Mouse (Mus musculus) embryonic facial prominence, embryonic 11.5 days (tissue): ENCODE measurements at regions not wholly inside any gene's neighbourhood (a gene's known extent, or its start where the extent isn't known, plus 50 kb on each side); places are given as distances from the start of the nearest gene placed in this dataset.

Source experiments
- ATAC-seq: fragments of 200-750 bp; cut with Nextera tagmentation; replicated peaks from 2 replicates; pipeline ENCODE4 v1.8.0; 2017; ENCODE audit warnings: low read depth; ENCODE audit not compliant: insufficient number of reproducible peaks, low FRiP score, low TSS enrichment
- DNase-seq: peaks from one replicate; pipeline ENCODE4 v3.0.0-alpha.2; 2015; ENCODE audit warnings: low spot score
- H3K27ac ChIP-seq: fragments of 300-500 bp; sonication (generic); replicated peaks from 2 replicates; pipeline ENCODE4 v1.5.1; 2014; ENCODE audit warnings: mild to moderate bottlenecking, low read depth, low read length, control low read depth
- H3K27me3 ChIP-seq: fragments of 300-500 bp; sonication (generic); 2 replicates; pipeline ENCODE4 v1.6.1; 2014; ENCODE audit warnings: mild to moderate bottlenecking, low read length, moderate library complexity, mixed read lengths; ENCODE audit not compliant: control insufficient read depth, insufficient read depth
- H3K36me3 ChIP-seq: fragments of 300-500 bp; sonication (generic); replicated peaks from 2 replicates; pipeline ENCODE4 v1.6.1; 2014; ENCODE audit warnings: low read depth, mild to moderate bottlenecking, low read length, moderate library complexity, mixed read lengths; ENCODE audit not compliant: control insufficient read depth, insufficient read depth
- H3K4me1 ChIP-seq: fragments of 300-500 bp; sonication (generic); 2 replicates; pipeline ENCODE4 v1.6.1; 2014; ENCODE audit warnings: low read length, mixed read lengths; ENCODE audit not compliant: control insufficient read depth, insufficient read depth
- H3K4me2 ChIP-seq: fragments of 300-500 bp; sonication (generic); 2 replicates; pipeline ENCODE4 v1.6.1; 2014; ENCODE audit warnings: low read depth, mild to moderate bottlenecking, control low read depth, low read length, moderate library complexity
- H3K4me3 ChIP-seq: fragments of 300-500 bp; sonication (generic); 2 replicates; pipeline ENCODE4 v1.5.1; 2014; ENCODE audit warnings: low read depth, low read length, control low read depth
- H3K9ac ChIP-seq: fragments of 300-500 bp; sonication (generic); replicated peaks from 2 replicates; pipeline ENCODE4 v1.6.1; 2014; ENCODE audit warnings: mild to moderate bottlenecking, control low read depth, low read length
- H3K9me3 ChIP-seq: fragments of 300-500 bp; sonication (generic); replicated peaks from 2 replicates; pipeline ENCODE4 v1.6.1; 2016; ENCODE audit warnings: mild to moderate bottlenecking, low read length, inconsistent platforms, mixed read lengths; ENCODE audit not compliant: control insufficient read depth
- WGBS: fragments of 180-500 bp; shearing (Covaris S2); extraction: QIAGEN DNeasy Blood & Tissue Kit; methylation state at CpG from one replicate; pipeline ENCODE4 v1.1.7; 2014; 5-methylcytosine and 5-hydroxymethylcytosine counted together

DNA sequence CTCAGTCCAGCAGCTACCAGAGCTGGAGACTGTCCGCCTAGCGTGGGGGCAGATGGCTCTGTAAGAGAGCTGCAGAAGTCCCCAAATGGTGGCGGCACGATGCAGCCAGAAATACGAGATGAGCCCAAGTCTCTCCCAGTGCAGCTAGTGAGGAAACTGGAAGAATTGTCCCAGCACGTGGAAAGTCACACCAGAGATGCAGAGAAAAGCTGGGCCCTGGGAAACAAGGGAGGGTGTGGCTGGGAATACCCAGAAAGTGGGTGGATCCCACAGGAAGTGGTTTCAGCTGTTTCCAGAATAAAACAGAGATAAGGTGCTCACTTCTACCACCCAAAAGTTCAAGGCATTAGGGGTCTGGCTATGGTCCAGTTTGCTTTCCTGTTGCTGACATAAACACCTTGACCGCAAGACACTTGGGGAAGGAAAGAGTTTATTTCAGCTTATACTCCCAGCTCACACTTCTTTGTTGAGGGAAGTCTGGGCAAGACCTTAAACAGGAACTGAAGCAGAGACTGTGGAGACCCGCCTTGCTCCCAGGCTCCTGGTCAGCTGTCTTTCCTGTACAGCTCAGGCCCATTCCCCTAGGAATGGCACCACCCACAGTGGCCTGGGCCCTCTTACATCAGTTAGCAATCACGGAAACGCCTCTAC lies 184.5 kb upstream of the Jmjd1c start:
- Histone ChIP-seq H3K36me3 (no peaks in the 10 kb centered on the region), H3K27me3 (no peaks in the 10 kb centered on the region), H3K9ac (no peak overlapping the region), H3K9me3 (no peaks in the 10 kb centered on the region), H3K27ac (no peak overlapping the region), H3K4me3 (no peak overlapping the region), H3K4me1 (no peaks in the 10 kb centered on the region), H3K4me2 (no peak overlapping the region)
- WGBS: 63% methylated on average over 10 of the region's 10 CpGs
- DNase-seq: no peak
- ATAC-seq: no peak

DNA sequence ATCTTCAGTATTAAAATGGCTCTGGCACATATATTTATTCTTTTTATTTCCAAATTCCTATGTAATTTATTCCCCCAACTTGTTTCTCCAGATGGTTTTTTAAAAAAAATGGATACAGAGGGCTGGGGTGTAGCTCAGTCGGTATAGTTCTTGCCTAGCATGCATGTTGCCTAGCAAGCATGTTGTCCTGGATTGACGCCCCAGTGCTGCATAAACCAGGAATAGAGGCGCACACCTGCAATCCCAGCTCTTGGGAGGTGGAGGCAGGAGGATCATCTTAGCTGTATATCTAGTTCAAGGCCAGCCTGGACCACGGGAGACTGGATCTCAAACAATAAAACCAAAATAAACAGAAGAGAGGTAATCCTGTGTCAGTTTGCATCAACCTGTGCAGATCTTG lies 183.5 kb upstream of the Jmjd1c start:
- ATAC-seq (no peak), DNase-seq (no peak)
- H3K36me3 ChIP-seq: no peaks in the 10 kb centered on the region
- H3K4me1 ChIP-seq: no peaks in the 10 kb centered on the region
- H3K4me2 ChIP-seq: no peak overlapping the region
- no peaks in the 10 kb centered on the region for H3K9me3 ChIP-seq
- WGBS: 86% methylated on average over 4 of the region's 4 CpGs
- H3K27me3 ChIP-seq: no peaks in the 10 kb centered on the region
- H3K4me3 ChIP-seq: no peak overlapping the region
- no peak overlapping the region for H3K27ac ChIP-seq
- no peak overlapping the region for H3K9ac ChIP-seq

DNA sequence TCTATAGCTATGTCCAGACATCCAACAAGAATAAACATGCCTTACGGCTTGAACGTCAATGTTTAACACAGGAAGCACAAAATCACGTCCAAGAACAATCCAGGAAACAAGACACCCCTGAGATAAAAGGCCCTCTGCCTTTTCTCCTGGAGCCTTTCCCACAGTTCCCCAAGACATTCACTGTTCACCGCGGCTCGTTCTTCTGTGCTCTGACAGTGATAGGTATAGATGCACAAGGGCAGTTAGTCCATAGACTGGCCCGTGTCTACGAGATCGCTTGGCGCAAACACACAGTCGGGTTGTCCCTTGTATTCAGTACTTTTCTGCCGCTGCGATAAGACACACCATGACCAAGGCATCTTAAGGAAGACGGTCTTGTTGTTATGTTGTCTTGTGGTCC lies 182.7 kb upstream of the Jmjd1c start:
- Histone ChIP-seq H3K9ac (no peak overlapping the region), H3K9me3 (no peaks in the 10 kb centered on the region), H3K4me1 (no peaks in the 10 kb centered on the region), H3K27ac (no peak overlapping the region), H3K4me2 (no peak overlapping the region), H3K36me3 (no peaks in the 10 kb centered on the region), H3K4me3 (no peak overlapping the region), H3K27me3 (no peaks in the 10 kb centered on the region)
- no peak for ATAC-seq
- 67% methylated on average over 14 of the region's 14 CpGs for WGBS
- no peak for DNase-seq

DNA sequence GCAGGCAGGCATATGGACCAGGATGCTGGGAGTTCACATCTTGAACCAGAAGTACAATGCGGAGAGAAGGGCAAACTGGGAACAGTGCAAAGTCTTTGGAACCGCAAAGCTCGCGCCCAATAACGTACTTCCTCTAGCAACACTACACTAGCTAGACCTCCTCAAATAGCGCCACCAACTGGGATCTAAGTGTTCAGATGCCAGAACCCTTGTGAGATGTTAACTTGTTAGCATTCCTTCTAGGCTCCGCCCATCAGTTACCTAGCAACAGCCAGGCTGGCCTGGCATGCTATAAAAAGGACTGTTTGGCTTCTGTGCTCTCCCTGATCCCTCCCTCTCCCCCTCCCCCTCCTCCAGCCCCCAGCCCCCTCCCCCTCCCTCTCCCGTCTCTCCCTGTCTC lies 182.3 kb upstream of the Jmjd1c start:
- peak; percentile 80 for DNase-seq
- ATAC-seq: 0 out of 2 replicates have a peak, but pooled peaks have one; percentile 4
- Histone ChIP-seq H3K4me3 (no peak overlapping the region), H3K4me1 (no peaks in the 10 kb centered on the region), H3K9me3 (no peaks in the 10 kb centered on the region), H3K4me2 (no peak overlapping the region), H3K36me3 (no peaks in the 10 kb centered on the region), H3K27me3 (no peaks in the 10 kb centered on the region), H3K9ac (no peak overlapping the region), H3K27ac (no peak overlapping the region)
- WGBS: 41% methylated on average over 7 of the region's 8 CpGs

DNA sequence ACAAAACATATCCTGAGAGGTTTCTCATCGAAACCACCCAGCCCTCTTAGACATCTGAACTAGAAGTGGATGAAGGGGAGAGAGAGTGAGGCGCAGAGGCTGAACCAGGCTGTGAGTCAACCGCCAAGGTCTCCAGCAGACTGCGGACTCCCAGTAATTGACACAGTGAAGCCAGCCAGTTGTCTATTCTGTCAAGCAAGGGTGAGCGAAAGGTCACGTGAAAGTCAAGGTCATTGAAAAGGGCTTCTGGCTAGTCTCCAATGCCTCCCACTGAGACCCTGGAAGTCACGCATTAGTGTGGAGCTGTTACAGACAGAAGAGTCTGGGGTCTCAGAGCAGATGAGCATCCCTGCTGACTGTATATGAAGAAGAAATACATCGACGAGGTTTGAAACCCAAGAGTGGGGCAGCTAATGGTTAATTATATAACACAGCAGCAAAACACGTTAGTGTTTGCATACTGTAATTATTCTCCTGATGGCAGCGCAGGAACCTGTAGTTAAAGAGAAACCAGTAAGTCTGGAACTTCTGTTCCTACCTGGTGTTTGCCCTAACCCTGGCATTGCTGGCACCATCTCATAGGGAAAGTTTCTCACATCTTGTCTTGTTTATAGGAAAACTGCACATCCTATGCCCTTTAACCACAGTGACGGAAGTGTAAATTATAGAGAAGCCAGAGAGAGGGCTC lies 181.5 kb upstream of the Jmjd1c start:
- WGBS: 49% methylated on average over 12 of the region's 12 CpGs

DNA sequence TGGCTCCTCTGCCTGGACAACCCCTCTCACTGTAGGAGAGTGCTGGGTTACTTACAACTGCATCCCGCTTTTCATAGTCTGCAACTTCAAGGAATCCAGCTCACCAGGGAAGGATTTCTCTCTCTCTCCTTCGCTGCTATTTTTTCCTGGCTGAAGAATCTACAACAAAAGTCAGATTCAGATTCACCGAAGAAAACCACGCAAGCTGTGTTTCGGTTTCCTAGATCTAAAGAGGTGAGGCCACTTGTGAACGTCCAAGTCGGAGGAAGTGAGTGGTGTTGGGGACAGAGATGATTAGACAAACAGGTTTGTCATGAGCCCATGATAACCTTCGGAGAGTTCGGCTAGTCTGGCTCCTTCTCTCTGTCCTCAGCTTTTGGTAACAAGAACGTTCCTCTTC lies 180.1 kb upstream of the Jmjd1c start:
- no peak for DNase-seq
- H3K9ac ChIP-seq: no peak overlapping the region
- no peak overlapping the region for H3K4me3 ChIP-seq
- H3K27me3 ChIP-seq: no peaks in the 10 kb centered on the region
- no peaks in the 10 kb centered on the region for H3K36me3 ChIP-seq
- H3K27ac ChIP-seq: no peak overlapping the region
- 82% methylated on average over 10 of the region's 10 CpGs for WGBS
- ATAC-seq: no peak
- H3K4me1 ChIP-seq: peaks cover under 1% of the 10 kb centered on the region; the same call in 1 of the 2 replicates
- no peaks in the 10 kb centered on the region for H3K9me3 ChIP-seq
- H3K4me2 ChIP-seq: no peak overlapping the region

More for the DNA sequence above, 181.5 kb upstream of the Jmjd1c start:
- ATAC-seq: no peak; the same call in 1 of the 2 replicates
- no peaks in the 10 kb centered on the region for H3K9me3 ChIP-seq
- no peak overlapping the region for H3K9ac ChIP-seq
- no peak overlapping the region for H3K4me3 ChIP-seq
- DNase-seq: no peak
- no peaks in the 10 kb centered on the region for H3K27me3 ChIP-seq
- no peak overlapping the region for H3K27ac ChIP-seq
- no peaks in the 10 kb centered on the region for H3K4me1 ChIP-seq
- H3K36me3 ChIP-seq: no peaks in the 10 kb centered on the region
- H3K4me2 ChIP-seq: no peak overlapping the region

DNA sequence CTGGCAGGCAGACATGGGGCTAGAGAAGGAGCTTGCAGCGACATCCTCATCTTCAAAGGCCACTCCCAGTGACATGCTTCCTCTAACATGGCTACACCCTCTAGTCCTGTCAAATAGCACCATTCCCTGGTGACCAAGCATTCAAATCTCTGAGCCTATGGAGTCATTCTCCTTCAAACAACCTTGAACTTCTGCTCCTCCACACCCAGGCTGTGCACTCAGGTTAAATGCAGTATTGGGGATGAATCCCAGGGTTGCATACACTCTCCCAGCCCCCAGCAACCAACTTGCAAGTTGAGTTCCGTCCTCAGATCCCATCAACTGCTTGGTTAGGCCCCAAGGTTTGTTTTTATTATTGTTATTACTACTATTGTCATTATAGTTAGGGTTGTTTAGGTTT lies 178.2 kb upstream of the Jmjd1c start:
- Histone ChIP-seq H3K4me1 (peaks cover 7% of the 10 kb centered on the region), H3K4me3 (no peak overlapping the region), H3K9ac (no peak overlapping the region), H3K9me3 (no peaks in the 10 kb centered on the region), H3K27me3 (no peaks in the 10 kb centered on the region), H3K4me2 (no peak overlapping the region), H3K36me3 (no peaks in the 10 kb centered on the region), H3K27ac (no peak overlapping the region)
- no peak for ATAC-seq
- 83% methylated on average over 2 of the region's 2 CpGs for WGBS
- no peak for DNase-seq

DNA sequence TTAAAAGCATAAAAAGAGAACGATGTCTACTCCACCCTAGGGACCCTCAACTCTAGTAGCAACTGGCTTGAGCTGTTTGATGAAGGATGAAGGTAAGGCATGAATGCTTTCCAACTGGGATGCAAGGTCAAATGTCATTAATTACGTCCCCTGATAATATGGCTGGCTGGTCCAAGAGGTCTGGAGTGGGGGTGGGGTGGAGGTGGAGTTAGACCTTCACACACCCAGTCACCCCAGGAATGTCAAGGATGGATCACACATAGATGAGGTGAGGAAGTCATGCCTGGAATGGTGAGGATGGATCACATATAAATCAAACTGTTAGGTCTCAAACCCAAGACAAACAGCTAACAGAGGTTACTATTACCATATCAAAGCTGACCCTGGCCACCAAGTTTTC lies 177.2 kb upstream of the Jmjd1c start:
- no peak overlapping the region for H3K9ac ChIP-seq
- DNase-seq (no peak), ATAC-seq (no peak)
- peaks cover 7% of the 10 kb centered on the region for H3K4me1 ChIP-seq
- H3K4me2 ChIP-seq: no peak overlapping the region
- no peaks in the 10 kb centered on the region for H3K27me3 ChIP-seq
- no peak overlapping the region for H3K27ac ChIP-seq
- no peaks in the 10 kb centered on the region for H3K9me3 ChIP-seq
- WGBS: 71% methylated on average over 2 of the region's 2 CpGs
- H3K36me3 ChIP-seq: no peaks in the 10 kb centered on the region
- no peak overlapping the region for H3K4me3 ChIP-seq
